Mouse (Mus musculus): ENCODE measurements around the gene Ajm1.

DNA sequence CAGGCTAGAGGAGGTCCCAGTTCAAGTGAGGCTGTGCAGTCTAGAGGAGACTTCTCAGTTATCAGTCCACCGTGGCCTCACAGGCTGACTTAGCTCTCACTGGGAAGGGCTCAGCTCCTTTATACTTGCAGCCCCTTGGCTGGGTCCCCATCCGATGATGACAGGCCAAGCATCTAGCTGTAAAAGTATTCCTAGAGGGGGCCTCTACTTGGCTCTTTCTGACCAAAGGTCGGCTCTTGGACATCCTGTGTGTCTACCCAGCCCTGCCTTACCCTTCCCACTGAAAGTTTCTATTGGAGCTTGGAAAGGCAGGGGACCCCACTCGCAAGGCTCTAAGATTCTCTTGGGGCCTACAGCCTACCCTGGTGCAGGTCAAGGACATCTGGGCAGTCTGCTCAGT lies 10.3 kb downstream of the Ajm1 start:
- TF ChIP-seq CTCF (IDR thresholded peaks at IDR 0.05; ENCODE audit: low read depth) (no peak), EP300 (optimal IDR thresholded peaks at IDR 0.05) (no peak)

All from stomach, postnatal 0 days (tissue).